Mouse (Mus musculus): ENCODE measurements at regions not wholly inside any gene's neighbourhood (a gene's known extent, or its start where the extent isn't known, plus 50 kb on each side); places are given as distances from the start of the nearest gene placed in this dataset.

DNA sequence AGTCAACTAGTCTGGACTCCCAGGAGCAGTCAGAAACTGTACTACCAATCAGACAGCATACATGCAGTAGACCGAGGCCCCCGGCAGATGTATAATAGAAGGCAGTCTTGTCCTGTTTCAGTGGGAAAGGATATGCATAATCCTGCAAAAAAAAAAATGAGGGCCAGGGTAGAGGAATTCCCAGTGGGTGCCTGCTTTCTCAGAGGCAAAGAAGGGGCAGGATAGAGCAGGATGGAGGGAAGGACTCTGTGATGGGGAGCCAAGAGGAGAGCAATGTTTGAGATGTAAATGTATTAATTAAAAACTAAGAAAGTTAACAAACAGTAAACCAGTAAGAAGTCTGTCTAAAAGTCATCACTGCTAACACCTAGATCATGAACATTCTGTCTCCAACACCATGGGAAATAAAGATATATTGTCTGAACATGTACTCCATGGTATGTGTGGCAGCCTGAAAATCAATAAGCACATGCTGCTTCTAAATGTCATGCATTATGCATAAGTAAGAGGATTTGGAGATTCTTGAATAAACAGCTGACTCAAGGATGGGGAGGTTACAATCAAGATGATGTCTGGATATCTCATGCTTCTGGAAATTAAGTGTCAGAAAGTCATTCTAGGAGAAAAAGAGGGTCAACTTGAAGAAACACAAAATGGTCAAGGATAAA, 1485.3 kb downstream of the Naaladl2 start:
- no peak overlapping the region for H3K27ac ChIP-seq
- WGBS: 94% methylated on average over 2 of the region's 2 CpGs
- no peak for ATAC-seq (ENCODE audit: low FRiP score)
- no peaks in the 10 kb centered on the region for H3K27me3 ChIP-seq
- H3K4me3 ChIP-seq: no peak overlapping the region
- no peak overlapping the region for H3K4me2 ChIP-seq
- no peaks in the 10 kb centered on the region for H3K4me1 ChIP-seq (replicated peaks)
- H3K36me3 ChIP-seq: no peaks in the 10 kb centered on the region
- H3K9me3 ChIP-seq: no peaks in the 10 kb centered on the region
- H3K9ac ChIP-seq: no peak overlapping the region

DNA sequence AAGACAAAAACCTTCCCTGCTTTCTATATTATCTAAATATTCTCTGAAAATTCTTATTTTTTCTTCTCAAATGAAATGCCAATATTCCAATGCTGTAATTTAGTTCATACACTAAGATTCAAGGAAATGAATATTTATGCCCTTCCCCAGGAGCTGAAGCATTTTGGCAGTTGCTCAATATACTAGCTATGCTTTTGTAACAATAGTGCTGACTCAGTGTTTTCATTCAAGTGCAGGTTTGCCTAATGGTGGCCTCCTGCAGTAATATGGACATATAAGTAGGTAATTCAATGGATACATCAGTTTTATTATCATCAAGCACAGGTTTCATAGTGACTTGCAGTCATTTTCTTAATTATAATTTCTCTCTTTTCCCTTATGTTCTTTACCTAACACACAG, 1437.3 kb downstream of the Naaladl2 start:
- Histone ChIP-seq H3K4me1 (replicated peaks) (no peaks in the 10 kb centered on the region), H3K4me2 (no peak overlapping the region), H3K4me3 (no peak overlapping the region), H3K27ac (no peak overlapping the region), H3K9me3 (no peaks in the 10 kb centered on the region), H3K36me3 (no peaks in the 10 kb centered on the region), H3K9ac (no peak overlapping the region), H3K27me3 (no peaks in the 10 kb centered on the region)
- no peak for ATAC-seq (ENCODE audit: low FRiP score)
